Mouse (Mus musculus) natural killer cell, adult 2 months (primary cell): ENCODE measurements around the gene Adh5.
"Not testable (repeated sequence)": the region's sequence is repeated elsewhere in the genome, so short reads cannot be mapped to it uniquely, and the experiment has no call there.

ENCODE experiments used
- DNase-seq, 2 experiments: peaks; one replicate each; pipeline ENCODE4 v3.0.0; 2022; ENCODE audit warnings: low spot score in 2 of 2

Gene Adh5

GRCm38 (mm10) chr3:138458441-138458840, 15.5 kb downstream of the Adh5 start:
- DNase-seq = no peak

GRCm38 (mm10) chr3:138460260-138460659, 17.4 kb downstream of the Adh5 start:
- no peak for DNase-seq

DNA sequence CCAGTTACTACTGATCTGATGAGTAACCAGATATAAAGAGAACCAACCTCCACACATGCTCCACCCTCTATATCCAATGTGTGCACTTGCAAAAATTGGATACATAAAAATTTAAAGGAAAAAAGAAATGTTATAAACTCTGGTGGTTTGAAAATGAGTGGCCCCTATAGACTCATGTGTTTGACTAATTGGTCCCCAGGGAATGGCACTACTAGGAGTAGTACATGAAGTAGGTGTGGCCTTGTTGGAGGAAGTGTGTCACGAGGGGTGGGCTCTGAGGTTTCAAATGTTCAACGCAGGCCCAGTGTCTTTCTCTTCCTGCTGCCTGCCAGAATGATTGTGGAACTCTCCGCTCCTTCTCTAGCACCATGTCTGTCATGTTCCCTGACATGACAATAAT, 18.9 kb downstream of the Adh5 start:
- DNase-seq = no peak

GRCm38 (mm10) chr3:138463137-138463536, 20.2 kb downstream of the Adh5 start:
- DNase-seq = no peak

- no peak for DNase-seq
These were observed 20.9 kb downstream of the Adh5 start for GRCm38 (mm10) chr3:138463807-138464206.

DNA sequence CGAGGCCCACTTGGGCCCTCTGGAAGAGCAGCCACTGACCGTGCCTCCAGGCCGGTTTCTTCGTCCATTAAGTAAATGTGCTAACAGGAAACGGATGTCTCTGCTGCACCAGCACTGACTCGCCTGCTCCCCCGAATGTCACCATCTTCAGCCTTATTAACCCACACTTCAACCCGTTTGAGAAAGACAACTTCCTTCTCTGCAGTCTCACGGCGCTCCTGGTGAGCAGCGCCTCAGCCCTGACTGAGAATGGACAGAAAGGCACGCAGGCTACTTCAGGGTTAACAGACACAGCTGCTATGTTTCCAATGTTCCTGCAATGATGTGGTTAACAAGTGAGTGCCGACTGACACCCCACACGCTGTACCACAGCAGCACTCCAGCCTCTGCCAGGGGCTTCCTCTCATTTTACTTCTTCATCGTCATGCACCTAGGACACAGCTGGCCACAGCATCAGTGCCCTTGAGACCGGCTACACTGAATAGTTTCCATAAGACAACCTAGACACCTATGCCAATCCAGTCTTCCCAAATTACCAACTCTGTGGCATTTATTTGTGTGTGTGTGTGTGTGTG, 21.8 kb downstream of the Adh5 start:
- DNase-seq = no peak

GRCm38 (mm10) chr3:138466656-138467055, 23.8 kb downstream of the Adh5 start:
- DNase-seq = not testable (repeated sequence)

DNA sequence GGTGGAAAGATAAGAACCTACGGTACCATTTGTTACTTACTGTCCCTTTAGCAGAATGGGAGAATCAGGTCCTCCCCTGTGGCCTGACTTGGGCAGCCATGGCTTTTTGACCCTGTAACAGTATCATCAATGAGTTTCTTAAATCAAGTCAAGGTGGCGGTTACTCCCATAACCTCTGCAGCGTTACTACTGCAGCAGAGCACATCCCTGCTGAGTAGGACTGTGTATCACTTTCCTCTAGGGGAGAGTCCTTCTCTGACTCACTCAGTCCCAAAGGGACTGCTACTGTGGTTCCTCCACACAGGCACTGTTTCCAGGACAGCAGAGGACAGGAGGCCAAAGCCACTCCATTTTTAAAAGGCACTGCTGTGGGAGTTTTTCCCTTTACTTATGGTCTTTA, 28.2 kb downstream of the Adh5 start:
- DNase-seq = no peak

DNA sequence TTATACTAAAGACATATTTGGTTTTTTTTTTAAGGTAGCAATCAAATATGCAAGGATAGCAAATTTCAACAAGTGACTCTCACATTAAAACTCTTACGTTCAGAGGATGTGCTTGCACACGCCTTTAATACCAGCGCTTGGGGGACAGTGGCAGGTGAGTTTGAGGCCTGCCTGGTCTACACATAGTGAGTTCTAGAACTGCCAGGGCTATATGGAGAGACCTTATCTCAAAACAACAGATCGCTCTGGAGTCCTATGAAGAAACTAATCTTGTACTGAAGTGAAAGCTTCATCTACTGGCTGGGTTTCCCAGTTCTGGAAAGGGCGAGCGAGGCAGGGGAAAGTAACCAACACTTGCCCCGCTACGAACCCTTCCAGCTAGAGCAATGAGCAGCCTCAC, 36.6 kb downstream of the Adh5 start:
- no peak for DNase-seq

DNA sequence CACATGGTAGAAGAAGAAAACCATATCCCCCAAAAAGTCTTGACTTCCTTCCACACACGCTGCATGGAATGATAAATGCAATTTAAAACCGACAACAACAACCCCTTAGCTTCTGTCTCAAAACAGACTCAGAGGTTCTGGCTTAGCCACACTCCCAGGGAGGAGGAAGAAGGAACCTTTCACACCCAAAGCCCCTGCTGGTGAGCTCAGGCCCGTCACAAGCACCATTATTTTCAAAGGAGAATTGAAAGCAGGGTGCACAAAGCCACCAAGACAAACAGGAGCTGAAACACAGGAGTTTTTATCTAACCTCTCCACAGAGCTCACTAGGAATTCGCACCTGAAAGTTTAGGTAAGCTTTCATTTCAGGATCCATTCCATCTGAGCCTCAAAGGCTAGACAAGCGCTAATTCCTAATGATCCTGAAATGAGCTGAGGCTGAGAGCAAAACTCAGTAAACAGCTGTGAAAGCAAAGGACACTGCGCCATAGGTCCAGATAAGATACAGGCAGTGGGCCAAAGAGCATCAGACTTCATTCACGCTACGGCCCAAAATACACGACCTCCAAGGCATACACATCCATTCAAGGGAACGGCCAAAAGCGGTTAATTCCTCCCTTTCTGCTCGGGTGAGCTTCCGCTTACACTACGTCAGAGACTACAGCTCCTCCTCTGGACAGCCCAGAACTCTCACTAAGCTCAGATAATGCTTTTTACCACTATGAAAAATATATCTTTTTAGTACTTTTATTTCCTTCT, 38.8 kb downstream of the Adh5 start:
- no peak for DNase-seq

GRCm38 (mm10) chr3:138483240-138483639, 40.3 kb downstream of the Adh5 start:
- no peak for DNase-seq

- peak in 1 of 2 experiments; percentile 18 for DNase-seq
These were observed 45.9 kb downstream of the Adh5 start for GRCm38 (mm10) chr3:138488584-138489326.

DNA sequence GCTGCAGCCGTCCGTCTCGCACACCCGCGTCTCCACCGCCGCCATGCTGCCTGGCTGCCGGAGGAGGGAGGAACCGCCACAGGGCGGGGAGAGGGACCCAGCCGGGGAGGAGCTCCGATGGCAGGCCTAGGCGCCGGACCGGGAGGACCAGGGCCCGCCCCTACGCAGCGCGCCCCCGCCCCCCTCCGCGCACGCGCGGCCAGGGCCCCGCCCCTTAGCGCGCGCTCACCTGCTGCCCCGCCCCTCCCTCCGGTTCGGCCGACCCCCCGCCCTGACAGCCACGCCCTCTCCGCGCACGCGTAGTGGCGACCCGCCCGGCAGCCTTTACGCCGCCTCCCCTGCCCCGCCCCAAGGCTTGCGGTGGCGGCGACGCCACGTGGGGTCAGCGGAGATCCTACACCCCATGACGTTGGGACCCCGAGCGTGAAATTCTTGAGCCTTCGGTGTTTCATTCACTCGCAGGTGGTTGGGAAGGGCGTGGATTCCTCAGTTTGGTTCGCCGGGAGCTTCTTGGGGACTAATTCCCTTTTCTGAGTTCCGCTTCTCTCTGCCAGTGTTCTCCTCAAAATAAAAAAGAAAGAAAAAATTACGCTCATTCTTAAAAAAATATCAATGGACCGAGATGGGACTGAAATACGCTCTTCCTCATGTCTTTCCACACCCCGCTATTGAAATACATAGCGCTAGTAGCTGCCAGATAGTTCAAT, 46.6 kb downstream of the Adh5 start, which contains the start of gene Metap1:
TSS of gene Metap1 (minus strand) at position 189 of the 707 bp plus-strand sequence.
- peak; percentile 97 to 98 for DNase-seq

DNA sequence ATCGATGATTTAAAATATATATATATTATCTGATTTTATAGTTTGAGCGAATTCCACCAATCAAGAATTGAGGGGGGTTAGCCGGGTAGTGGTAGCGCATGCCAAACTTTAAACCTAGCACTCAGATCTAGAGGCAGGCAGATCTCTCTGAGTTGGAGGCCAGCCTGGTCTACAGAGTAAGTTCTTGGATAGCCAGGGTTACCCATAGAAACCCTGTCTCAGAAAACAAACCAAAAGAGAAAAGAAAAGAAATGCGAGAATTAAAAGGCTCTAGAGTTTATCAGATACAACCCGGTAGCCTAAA, 47.1 kb downstream of the Adh5 start:
- DNase-seq = no peak

GRCm38 (mm10) chr3:138493668-138494067, 50.8 kb downstream of the Adh5 start:
- no peak for DNase-seq

DNA sequence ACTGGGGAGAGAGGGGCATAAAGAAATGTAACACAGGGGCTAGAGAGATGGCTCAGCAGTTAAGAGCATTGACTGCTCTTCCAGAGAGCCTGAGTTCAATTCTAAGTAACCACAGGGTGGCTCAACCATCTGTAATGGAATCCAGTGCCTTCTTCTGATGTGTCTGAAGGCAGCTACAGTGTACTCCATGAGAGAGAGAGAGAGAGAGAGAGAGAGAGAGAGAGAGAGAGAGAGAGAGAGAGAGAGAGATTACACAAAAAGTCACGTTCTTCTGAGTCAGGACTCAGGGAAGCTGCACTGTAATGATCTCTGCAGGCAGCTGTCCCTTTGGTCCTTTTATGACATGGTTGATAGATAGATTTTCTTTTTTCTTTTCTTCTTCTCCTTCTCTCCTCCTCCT, 51.7 kb downstream of the Adh5 start:
- DNase-seq = no peak

GRCm38 (mm10) chr3:138495166-138496145, 52.6 kb downstream of the Adh5 start:
- no peak for DNase-seq

DNA sequence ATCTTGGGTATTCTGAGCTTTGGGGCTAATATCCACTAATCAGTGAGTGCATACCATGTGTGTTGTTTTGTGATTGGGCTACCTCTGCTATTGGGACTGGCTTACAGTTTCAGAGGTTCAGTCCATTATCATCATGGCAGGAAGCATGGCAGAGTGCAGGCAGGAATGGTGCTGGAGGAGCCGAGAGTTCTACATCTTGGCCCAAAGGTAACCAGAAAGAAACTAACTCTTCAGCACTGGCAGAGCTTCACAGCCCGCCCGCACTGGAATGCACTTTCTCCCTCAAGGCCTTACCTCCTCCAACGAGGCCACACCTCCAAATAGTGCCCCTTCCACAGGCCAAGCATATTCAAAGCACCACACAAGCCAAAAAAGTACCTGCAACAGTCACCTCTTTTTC, 55.8 kb downstream of the Adh5 start:
- DNase-seq = no peak

DNA sequence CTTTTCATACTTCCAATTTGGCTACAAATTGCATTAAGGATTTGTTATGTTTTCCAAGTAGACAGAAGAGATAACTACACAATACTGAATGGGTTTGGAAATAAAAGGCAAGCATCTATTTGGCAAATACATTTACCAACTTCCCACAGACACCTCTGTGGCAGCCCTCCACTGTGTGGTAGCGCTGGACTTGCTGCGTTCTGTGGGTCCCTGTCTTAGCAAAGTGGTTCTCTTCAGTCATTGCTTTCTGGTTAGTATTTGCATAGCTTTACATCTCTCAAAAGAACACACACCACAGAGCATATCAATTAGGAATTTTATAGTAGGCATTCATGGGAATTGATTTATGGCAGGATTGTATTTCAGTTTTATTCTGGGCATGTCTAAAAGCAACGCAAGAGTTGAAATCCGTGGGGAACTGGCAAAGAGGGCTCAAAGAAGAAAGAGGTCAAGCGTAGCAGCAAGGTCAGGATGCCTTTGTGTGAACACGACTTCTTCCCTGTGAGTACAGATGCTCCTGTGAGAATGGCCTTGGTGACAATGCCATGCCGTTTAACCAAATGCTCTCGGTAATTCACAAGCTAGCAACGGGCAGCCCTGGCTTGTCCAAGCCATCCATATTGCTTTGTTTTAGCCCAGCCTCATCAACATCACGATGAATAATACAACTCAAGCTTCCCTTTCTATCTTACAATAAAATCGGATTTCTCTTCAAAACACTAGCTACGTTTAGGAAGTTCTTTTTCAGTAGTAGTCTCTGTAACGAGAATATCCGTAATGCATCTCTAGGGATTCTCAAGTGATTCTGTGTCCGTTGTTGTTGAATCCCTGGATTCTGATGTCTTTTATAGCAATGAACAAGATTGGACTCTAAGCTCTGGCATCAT, 57.2 kb downstream of the Adh5 start:
- no peak for DNase-seq

GRCm38 (mm10) chr3:138503754-138504153, 60.9 kb downstream of the Adh5 start:
- DNase-seq = no peak
